ENCODE assay signal across 8 mouse cellular contexts in genomic region chr2:163644047-163644446, GRCm38 (mm10). TPM values are rescaled to one million over a fixed set of nuclear protein-coding genes. Genes with fewer than 3 reads are reported as not detected.
DNase-seq lines count a peak whose midpoint lies in the region; ATAC-seq and TF ChIP-seq lines count a peak whose summit lies in the region.

No protein-coding gene starts in this region.

- no peak for ATAC-seq in hindbrain, postnatal 0 days
- ATAC-seq in neural tube, embryonic 12.5 days (ENCODE audit: low FRiP score, low read depth) = no peak
- ATAC-seq in cerebellum, adult (ENCODE audit: insufficient number of reproducible peaks, low FRiP score, low TSS enrichment) = no peak

- peak overlapping the region; percentile 94 for H3K9ac ChIP-seq in hindbrain, postnatal 0 days (replicated peaks; ENCODE audit: low read length)
- peak overlapping the region; percentile 94 for H3K9ac ChIP-seq in neural tube, embryonic 12.5 days

- H3K4me3 ChIP-seq in left cerebral cortex, adult 2 months = peak overlapping the region; percentile 86
- H3K4me3 ChIP-seq in bone marrow macrophage, adult 2 months (ENCODE audit: insufficient read depth, low read length) = peak overlapping the region; percentile 78
- H3K4me3 ChIP-seq in hindbrain, postnatal 0 days (ENCODE audit: low read length) = peak overlapping the region; percentile 99
- peak overlapping the region; percentile 84 for H3K4me3 ChIP-seq in neural tube, embryonic 12.5 days

- H3K27me3 ChIP-seq in hindbrain, postnatal 0 days (ENCODE audit: insufficient read depth, low read length) = no peaks in the 10 kb centered on the region
- no peaks in the 10 kb centered on the region for H3K27me3 ChIP-seq in neural tube, embryonic 12.5 days (replicated peaks)

- H3K27ac ChIP-seq in left cerebral cortex, adult 2 months = peak overlapping the region; percentile 98
- peak overlapping the region; percentile 100 for H3K27ac ChIP-seq in bone marrow macrophage, adult 2 months (ENCODE audit: insufficient read depth, low read depth, low read length)
- H3K27ac ChIP-seq in hindbrain, postnatal 0 days = peak overlapping the region; percentile 99
- no peak overlapping the region for H3K27ac ChIP-seq in neural tube, embryonic 12.5 days

- 4% methylated on average over 4 of the region's 4 CpGs for WGBS in hindbrain, postnatal 0 days
- WGBS in neural tube, embryonic 12.5 days = 11% methylated on average over 4 of the region's 4 CpGs

- peak overlapping the region; percentile 70 for H3K4me2 ChIP-seq in hindbrain, postnatal 0 days (ENCODE audit: low read depth, low read length)
- H3K4me2 ChIP-seq in neural tube, embryonic 12.5 days (replicated peaks) = peak overlapping the region; percentile 59

- no peaks in the 10 kb centered on the region for H3K9me3 ChIP-seq in hindbrain, postnatal 0 days (ENCODE audit: low read length)
- H3K9me3 ChIP-seq in neural tube, embryonic 12.5 days = no peaks in the 10 kb centered on the region

- peak; percentile 29 for TF ChIP-seq CTCF in left cerebral cortex, adult 2 months (IDR thresholded peaks at IDR 0.05)
- no peak for TF ChIP-seq CTCF in bone marrow macrophage, adult 2 months (IDR thresholded peaks at IDR 0.05; ENCODE audit: low read depth, low read length)
- peak; percentile 31 for TF ChIP-seq CTCF in hindbrain, postnatal 0 days (IDR thresholded peaks at IDR 0.05; ENCODE audit: low read depth)

- TF ChIP-seq POLR2A in bone marrow macrophage, adult 2 months (IDR thresholded peaks at IDR 0.05; ENCODE audit: borderline replicate concordance, low read depth, low read length) = no peak

- no peak for DNase-seq in left cerebral cortex, adult 2 months (ENCODE audit: extremely low spot score in 1 of 2, low spot score in 2 of 2)
- DNase-seq in left cerebral cortex, adult 18-20 months (ENCODE audit: low spot score in 2 of 2) = no peak
- DNase-seq in hindbrain, postnatal 0 days (ENCODE audit: low spot score) = peak; percentile 3
- DNase-seq in layer of hippocampus, adult 18-20 months (ENCODE audit: low spot score in 2 of 2) = no peak
- no peak for DNase-seq in cerebellum, adult 18-20 months

- H3K4me1 ChIP-seq in bone marrow macrophage, adult 2 months (ENCODE audit: control insufficient read depth, insufficient read depth, low read length) = peaks cover 32% of the 10 kb centered on the region
- 0 out of 2 replicates have a peak, but pooled peaks cover 3% of the 10 kb centered on the region for H3K4me1 ChIP-seq in hindbrain, postnatal 0 days (ENCODE audit: insufficient read depth, low read length)
- H3K4me1 ChIP-seq in neural tube, embryonic 12.5 days = peaks cover 18% of the 10 kb centered on the region

- intact Hi-C loops in left cerebral cortex, adult 2 months (cut with DNase I) = loop anchor here (2.0 kb wide), 1 partner anchor 75 kb away; no protein-coding TSS in a partner anchor

- no peaks in the 10 kb centered on the region for H3K36me3 ChIP-seq in hindbrain, postnatal 0 days (ENCODE audit: insufficient read depth, low read length)
- H3K36me3 ChIP-seq in neural tube, embryonic 12.5 days = no peaks in the 10 kb centered on the region

RNA-seq across cellular contexts. Expression of gene Serinc3, which starts 0.9 kb away (rescaled TPM):
- 100 to 1,000 TPM; 213 to 234 TPM for total RNA-seq in left cerebral cortex, adult 2 months (2021)
- total RNA-seq in left cerebral cortex, adult 18-20 months (2021) = 100 to 1,000 TPM; 223 to 236 TPM
- 1,486 and 1,613 TPM in 2 replicates for polyA plus RNA-seq in bone marrow macrophage, adult 2 months (2012; ENCODE audit: insufficient read depth, insufficient read length, missing spikeins)
- 82.6 and 97.4 TPM in 2 replicates for total RNA-seq in hindbrain, postnatal 0 days (2014; rRNA removed)
- polyA plus RNA-seq in hindbrain, postnatal 0 days (2015; fragmentation: Nextera tagmentation; extraction: Ambion mirVana) = 35.9 and 36.5 TPM in 2 replicates
- 34.5 and 41.2 TPM in 2 replicates for polyA plus RNA-seq in neural tube, embryonic 12.5 days (2016; fragmentation: Nextera tagmentation; extraction: Ambion mirVana)
- total RNA-seq in layer of hippocampus, adult 18-20 months (2021) = 100 to 1,000 TPM; 186 to 193 TPM

RNA-seq across cellular contexts. Expression of gene Pkig, which starts 14.1 kb away (rescaled TPM):
- total RNA-seq in left cerebral cortex, adult 2 months (2021) = 100 to 1,000 TPM; 126 to 129 TPM
- total RNA-seq in left cerebral cortex, adult 18-20 months (2021) = 100 to 1,000 TPM; 130 to 132 TPM
- polyA plus RNA-seq in bone marrow macrophage, adult 2 months (2012; ENCODE audit: insufficient read depth, insufficient read length, missing spikeins) = 83.8 and 87.8 TPM in 2 replicates
- total RNA-seq in hindbrain, postnatal 0 days (2014; rRNA removed) = 70.8 and 95.2 TPM in 2 replicates
- polyA plus RNA-seq in hindbrain, postnatal 0 days (2015; fragmentation: Nextera tagmentation; extraction: Ambion mirVana) = 136 and 141 TPM in 2 replicates
- polyA plus RNA-seq in neural tube, embryonic 12.5 days (2016; fragmentation: Nextera tagmentation; extraction: Ambion mirVana) = 123 and 124 TPM in 2 replicates
- total RNA-seq in layer of hippocampus, adult 18-20 months (2021) = 100 to 1,000 TPM in 1 of 2 experiments, 10 to 100 TPM in 1; 98.0 to 101 TPM

RNA-seq across cellular contexts. Expression of gene Ttpal, which starts 41.9 kb away (rescaled TPM):
- 10 to 100 TPM; 69.9 to 81.2 TPM for total RNA-seq in left cerebral cortex, adult 2 months (2021)
- total RNA-seq in left cerebral cortex, adult 18-20 months (2021) = 10 to 100 TPM; 66.3 to 68.8 TPM
- 8.5 and 13.2 TPM in 2 replicates for polyA plus RNA-seq in bone marrow macrophage, adult 2 months (2012; ENCODE audit: insufficient read depth, insufficient read length, missing spikeins)
- total RNA-seq in hindbrain, postnatal 0 days (2014; rRNA removed) = 54.6 and 59.7 TPM in 2 replicates
- 27.9 and 28.0 TPM in 2 replicates for polyA plus RNA-seq in hindbrain, postnatal 0 days (2015; fragmentation: Nextera tagmentation; extraction: Ambion mirVana)
- 45.7 and 52.5 TPM in 2 replicates for polyA plus RNA-seq in neural tube, embryonic 12.5 days (2016; fragmentation: Nextera tagmentation; extraction: Ambion mirVana)
- 10 to 100 TPM; 51.4 to 53.1 TPM for total RNA-seq in layer of hippocampus, adult 18-20 months (2021)
